ENCODE assay signal across 19 mouse cellular contexts in the genomic region with DNA sequence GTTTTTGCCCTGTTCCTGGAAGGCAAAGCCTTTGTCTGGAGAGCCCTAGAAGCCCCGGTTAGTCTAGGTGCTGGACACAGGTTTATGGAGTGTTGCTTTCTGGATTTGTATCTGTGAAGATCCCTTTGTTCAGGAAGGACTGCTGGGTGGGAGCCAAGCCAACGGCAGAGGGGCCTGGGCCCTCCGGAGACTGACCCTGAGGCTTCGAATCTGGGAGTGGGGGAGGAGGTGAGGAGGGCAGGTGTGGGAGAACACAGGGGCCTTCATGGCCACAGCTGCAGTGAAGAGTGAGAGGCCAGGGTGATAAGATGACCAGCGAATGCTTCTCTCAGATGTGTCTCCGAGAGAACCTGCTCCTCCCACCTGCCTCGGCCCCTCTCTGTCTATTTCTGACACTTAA. TPM values are rescaled to one million over a fixed set of nuclear protein-coding genes. Genes with fewer than 3 reads are reported as not detected.
"Had no signal": no experiment of that assay in that cellular context is flagged by ENCODE, and none has a peak within 500 bp of the region (broad histone marks: within the 10 kb centered on the region; RNA-seq: fewer than 3 reads in every experiment).

No protein-coding gene starts in this region.

- DNase-seq: kidney, adult 18-20 months; kidney, postnatal 10 days; kidney, postnatal 4 days; left cerebral cortex, postnatal 4 days; lung, embryonic 14.5 days; lung, postnatal 10 days; midbrain, embryonic 14.5 days; right cerebral cortex, adult 18-20 months; right cerebral cortex, postnatal 25 days; thymus, adult 18-20 months; thymus, postnatal 25 days had no signal

- ATAC-seq: intestine, embryonic 15.5 days; liver, embryonic 12.5 days had no signal

- H3K27ac ChIP-seq: intestine, embryonic 15.5 days; layer of hippocampus, adult 2 months; liver, embryonic 12.5 days; macrophage; neural tube, embryonic 15.5 days had no signal

- H3K4me2 ChIP-seq: liver, embryonic 12.5 days had no signal

- H3K36me3 ChIP-seq: intestine, embryonic 15.5 days; liver, embryonic 12.5 days; neural tube, embryonic 15.5 days had no signal

- H3K4me3 ChIP-seq: intestine, embryonic 15.5 days; layer of hippocampus, adult 2 months; liver, embryonic 12.5 days had no signal

- H3K9me3 ChIP-seq: intestine, embryonic 15.5 days; liver, embryonic 12.5 days; neural tube, embryonic 15.5 days had no signal

- H3K9ac ChIP-seq: intestine, embryonic 15.5 days; liver, embryonic 12.5 days; lung, embryonic 14.5 days; neural tube, embryonic 15.5 days had no signal

RNA-seq across cellular contexts. Expression of a gene that starts 2.4 kb away (rescaled TPM):
- polyA plus RNA-seq: macrophage had no signal

RNA-seq across cellular contexts. Expression of a gene that starts 17.3 kb away (rescaled TPM):
- polyA plus RNA-seq: liver, embryonic 12.5 days; liver, embryonic 16.5 days; lung, embryonic 14.5 days; macrophage had no signal

RNA-seq across cellular contexts. Expression of a gene that starts 25.0 kb away (rescaled TPM):
- total RNA-seq: layer of hippocampus, adult 2 months; left cerebral cortex, postnatal 10 days; left cerebral cortex, postnatal 4 days had no signal
- polyA plus RNA-seq: liver, embryonic 12.5 days; macrophage; midbrain, embryonic 14.5 days; neural tube, embryonic 11.5 days had no signal
